Mouse (Mus musculus): Measurements from ENCODE around the gene Rasa1.

- TF ChIP-seq POLR2A (IDR thresholded peaks at IDR 0.05; ENCODE audit: insufficient read length, low read depth) (no peak), MAX (IDR thresholded peaks at IDR 0.05; ENCODE audit: low read depth) (no peak), E2F4 (IDR thresholded peaks at IDR 0.05; ENCODE audit: insufficient read depth) (no peak), POLR2AphosphoS2 (IDR thresholded peaks at IDR 0.05; ENCODE audit: insufficient read length, low read depth) (no peak), TCF12 (IDR thresholded peaks at IDR 0.05; ENCODE audit: insufficient read depth, poor library complexity, severe bottlenecking) (no peak), CEBPB (IDR thresholded peaks at IDR 0.05; ENCODE audit: insufficient read depth, poor library complexity, severe bottlenecking) (no peak), MYOD1 (IDR thresholded peaks at IDR 0.05; ENCODE audit: control insufficient read depth in 1 of 3, insufficient read length in 2 of 3, low read depth in 2 of 3) (no peak), MYOG (IDR thresholded peaks at IDR 0.05; ENCODE audit: control insufficient read depth in 1 of 3, insufficient read depth in 1 of 3, insufficient read length in 2 of 3, low read depth in 2 of 3) (no peak), SRF (IDR thresholded peaks at IDR 0.05; ENCODE audit: control insufficient read depth, insufficient read length, low read depth) (no peak), REST (IDR thresholded peaks at IDR 0.05; ENCODE audit: insufficient read depth, insufficient read length) (no peak)
These were observed 78.6 kb downstream of the Rasa1 start for GRCm38 (mm10) chr13:85210353-85210752.

All from myocyte (in vitro differentiated cells).